Comparison of ENCODE assay signal across 25 mouse cellular contexts in genomic region chr15:11010976-11011548, GRCm38 (mm10). TPM values are rescaled to one million over a fixed set of nuclear protein-coding genes. Genes with fewer than 3 reads are reported as not detected.
DNase-seq lines count a peak whose midpoint lies in the region; ATAC-seq and TF ChIP-seq lines count a peak whose summit lies in the region.
"Had no signal": no experiment of that assay in that cellular context is flagged by ENCODE, and none has a peak within 500 bp of the region (broad histone marks: within the 10 kb centered on the region; RNA-seq: fewer than 3 reads in every experiment).

No protein-coding gene starts in this region.

- TF ChIP-seq EP300 in heart, adult 2 months (IDR thresholded peaks at IDR 0.05; ENCODE audit: insufficient read depth, low read depth, low read length): no peak
- no peak for TF ChIP-seq EP300 in stomach, postnatal 0 days (optimal IDR thresholded peaks at IDR 0.05)

- no peaks in the 10 kb centered on the region for H3K36me3 ChIP-seq in heart, embryonic 10.5 days
- no peaks in the 10 kb centered on the region for H3K36me3 ChIP-seq in heart, adult 2 months (ENCODE audit: control insufficient read depth, insufficient read depth, low read length)
- H3K36me3 ChIP-seq in stomach, embryonic 15.5 days: no peaks in the 10 kb centered on the region
- H3K36me3 ChIP-seq in stomach, postnatal 0 days (ENCODE audit: control insufficient read depth, insufficient read depth, low read length): no peaks in the 10 kb centered on the region
- no peaks in the 10 kb centered on the region for H3K36me3 ChIP-seq in liver, embryonic 15.5 days (replicated peaks)
- H3K36me3 ChIP-seq in kidney, adult 2 months (ENCODE audit: control insufficient read depth, insufficient read depth, low read length): no peaks in the 10 kb centered on the region
- H3K36me3 ChIP-seq: embryonic facial prominence, embryonic 15.5 days; forebrain, embryonic 10.5 days; forebrain, embryonic 15.5 days; heart, embryonic 12.5 days; hindbrain, embryonic 15.5 days had no signal

- no peaks in the 10 kb centered on the region for H3K4me1 ChIP-seq in heart, embryonic 10.5 days
- H3K4me1 ChIP-seq in heart, adult 2 months (ENCODE audit: control insufficient read depth, insufficient read depth, low read length): no peaks in the 10 kb centered on the region
- no peaks in the 10 kb centered on the region for H3K4me1 ChIP-seq in stomach, embryonic 15.5 days
- no peaks in the 10 kb centered on the region for H3K4me1 ChIP-seq in stomach, postnatal 0 days (replicated peaks; ENCODE audit: control insufficient read depth, insufficient read depth)
- H3K4me1 ChIP-seq in liver, embryonic 15.5 days (replicated peaks): peaks cover 4% of the 10 kb centered on the region; the same call in 1 of the 2 replicates
- H3K4me1 ChIP-seq in kidney, adult 2 months (ENCODE audit: control insufficient read depth, insufficient read depth, low read length): no peaks in the 10 kb centered on the region
- H3K4me1 ChIP-seq: embryonic facial prominence, embryonic 15.5 days; forebrain, embryonic 10.5 days; forebrain, embryonic 15.5 days; heart, embryonic 12.5 days; hindbrain, embryonic 15.5 days had no signal

- no peak overlapping the region for H3K4me2 ChIP-seq in stomach, embryonic 15.5 days
- no peak overlapping the region for H3K4me2 ChIP-seq in stomach, postnatal 0 days (replicated peaks; ENCODE audit: low read depth)
- no peak overlapping the region for H3K4me2 ChIP-seq in liver, embryonic 15.5 days
- H3K4me2 ChIP-seq: embryonic facial prominence, embryonic 15.5 days; forebrain, embryonic 15.5 days; heart, embryonic 12.5 days; hindbrain, embryonic 15.5 days had no signal

- H3K9me3 ChIP-seq in heart, embryonic 10.5 days: no peaks in the 10 kb centered on the region
- no peaks in the 10 kb centered on the region for H3K9me3 ChIP-seq in stomach, embryonic 15.5 days
- H3K9me3 ChIP-seq in stomach, postnatal 0 days (ENCODE audit: control insufficient read depth, low read length): no peaks in the 10 kb centered on the region
- H3K9me3 ChIP-seq in liver, embryonic 15.5 days (replicated peaks): no peaks in the 10 kb centered on the region
- H3K9me3 ChIP-seq: embryonic facial prominence, embryonic 15.5 days; forebrain, embryonic 10.5 days; forebrain, embryonic 15.5 days; heart, embryonic 12.5 days; hindbrain, embryonic 15.5 days had no signal

- no peak for TF ChIP-seq POLR2A in heart, adult 2 months (IDR thresholded peaks at IDR 0.05; ENCODE audit: insufficient read depth, low read depth, low read length)
- TF ChIP-seq POLR2A in kidney, adult 2 months (IDR thresholded peaks at IDR 0.05; ENCODE audit: low read depth, low read length): no peak

- 0 out of 2 replicates have a peak, but pooled peaks have one; percentile 47 for ATAC-seq in stomach, embryonic 15.5 days (ENCODE audit: insufficient read depth, low FRiP score, low read depth)
- no peak for ATAC-seq in stomach, postnatal 0 days (ENCODE audit: low FRiP score, low TSS enrichment)
- peak; percentile 73; the same call in 1 of the 2 replicates for ATAC-seq in liver, embryonic 15.5 days (ENCODE audit: insufficient read depth)
- ATAC-seq: activated CD4-positive, CD25-positive, alpha-beta regulatory T cell, adult 4 months; forebrain, embryonic 15.5 days; Patski had no signal

- WGBS in heart, embryonic 10.5 days: 83% methylated on average over 11 of the region's 11 CpGs
- WGBS in heart, adult 2 months: 85% methylated on average over 11 of the region's 11 CpGs
- WGBS in stomach, embryonic 15.5 days: 67% methylated on average over 11 of the region's 11 CpGs
- 58% methylated on average over 11 of the region's 11 CpGs for WGBS in stomach, postnatal 0 days
- WGBS in liver, embryonic 15.5 days (ENCODE audit: insufficient replicate concordance): 61% methylated on average over 11 of the region's 11 CpGs
- WGBS in kidney, adult 2 months: 92% methylated on average over 11 of the region's 11 CpGs

- H3K27me3 ChIP-seq in heart, embryonic 10.5 days (ENCODE audit: insufficient read depth, poor library complexity, severe bottlenecking): peaks cover 26% of the 10 kb centered on the region
- no peaks in the 10 kb centered on the region for H3K27me3 ChIP-seq in heart, adult 2 months (ENCODE audit: control insufficient read depth, insufficient read depth, low read length)
- H3K27me3 ChIP-seq in stomach, embryonic 15.5 days (replicated peaks): no peaks in the 10 kb centered on the region
- no peaks in the 10 kb centered on the region for H3K27me3 ChIP-seq in stomach, postnatal 0 days (ENCODE audit: control insufficient read depth, insufficient read depth, low read length)
- H3K27me3 ChIP-seq in liver, embryonic 15.5 days: no peaks in the 10 kb centered on the region
- no peaks in the 10 kb centered on the region for H3K27me3 ChIP-seq in kidney, adult 2 months (replicated peaks; ENCODE audit: control insufficient read depth, insufficient read depth, low read length)
- H3K27me3 ChIP-seq: CH12.LX; embryonic facial prominence, embryonic 15.5 days; forebrain, embryonic 15.5 days; hindbrain, embryonic 15.5 days had no signal

- H3K4me3 ChIP-seq in heart, embryonic 10.5 days: no peak overlapping the region
- H3K4me3 ChIP-seq in heart, adult 2 months: no peak overlapping the region
- H3K4me3 ChIP-seq in stomach, embryonic 15.5 days (replicated peaks): no peak overlapping the region
- no peak overlapping the region for H3K4me3 ChIP-seq in stomach, postnatal 0 days (ENCODE audit: low read depth, low read length)
- H3K4me3 ChIP-seq in liver, embryonic 15.5 days (replicated peaks): no peak overlapping the region
- H3K4me3 ChIP-seq in kidney, adult 2 months (ENCODE audit: insufficient read depth, low read depth, low read length): no peak overlapping the region
- H3K4me3 ChIP-seq: embryonic facial prominence, embryonic 15.5 days; erythroblast, embryonic 14.5 days; forebrain, embryonic 10.5 days; forebrain, embryonic 15.5 days; heart, embryonic 12.5 days; hindbrain, embryonic 15.5 days had no signal

- DNase-seq in heart, embryonic 10.5 days (ENCODE audit: low spot score): peak; percentile 53
- no peak for DNase-seq in heart, adult 2 months
- no peak for DNase-seq in stomach, postnatal 0 days (ENCODE audit: low spot score)
- no peak for DNase-seq in kidney, adult 2 months
- DNase-seq: adrenal gland, postnatal 14 days; cerebellum, adult 11-12 months; cerebellum, adult 9-10 months; cerebellum, postnatal 25 days; gastrocnemius, postnatal 36 days; heart, adult 18-20 months had no signal

- H3K27ac ChIP-seq in heart, embryonic 10.5 days: no peak overlapping the region
- no peak overlapping the region for H3K27ac ChIP-seq in heart, adult 2 months
- no peak overlapping the region for H3K27ac ChIP-seq in stomach, embryonic 15.5 days
- H3K27ac ChIP-seq in stomach, postnatal 0 days (replicated peaks): no peak overlapping the region
- no peak overlapping the region for H3K27ac ChIP-seq in liver, embryonic 15.5 days (replicated peaks)
- H3K27ac ChIP-seq in kidney, adult 2 months (ENCODE audit: insufficient read depth, low read depth, low read length): no peak overlapping the region
- H3K27ac ChIP-seq: embryonic facial prominence, embryonic 15.5 days; forebrain, embryonic 10.5 days; forebrain, embryonic 15.5 days; hindbrain, embryonic 15.5 days had no signal

- no peak for TF ChIP-seq CTCF in heart, adult 2 months (IDR thresholded peaks at IDR 0.05)
- no peak for TF ChIP-seq CTCF in stomach, postnatal 0 days (IDR thresholded peaks at IDR 0.05; ENCODE audit: low read depth)
- TF ChIP-seq CTCF in kidney, adult 2 months (conservative IDR thresholded peaks at IDR 0.05; ENCODE audit: insufficient read depth, insufficient read length, low read depth, low read length): no peak

- intact Hi-C loops in heart, adult 2 months (cut with DNase I): no loop called here

- no peaks in the 10 kb centered on the region for H3K79me2 ChIP-seq in heart, adult 2 months (replicated peaks; ENCODE audit: control insufficient read depth, insufficient read depth, low read length)

- no peak overlapping the region for H3K9ac ChIP-seq in heart, adult 2 months (ENCODE audit: low read depth, low read length)
- no peak overlapping the region for H3K9ac ChIP-seq in stomach, embryonic 15.5 days
- no peak overlapping the region for H3K9ac ChIP-seq in stomach, postnatal 0 days (ENCODE audit: low read length)
- H3K9ac ChIP-seq in liver, embryonic 15.5 days: no peak overlapping the region
- H3K9ac ChIP-seq: embryonic facial prominence, embryonic 15.5 days; forebrain, embryonic 15.5 days; heart, embryonic 12.5 days; hindbrain, embryonic 15.5 days had no signal

RNA-seq across cellular contexts. Expression of gene Slc45a2, which starts 10.5 kb away (rescaled TPM):
- 0.16 TPM in 1 of 2 replicates, not detected in the other for polyA plus RNA-seq in heart, embryonic 10.5 days (2016; fragmentation: Nextera tagmentation; extraction: Ambion mirVana)
- not detected for total RNA-seq in heart, adult 2 months (2021)
- polyA plus RNA-seq in heart, adult 2 months (2012; rRNA removed): 0.06 TPM in 1 of 2 replicates, not detected in the other
- polyA plus RNA-seq in stomach, embryonic 15.5 days (2015; fragmentation: Nextera tagmentation; extraction: Ambion mirVana): 0.05 TPM in 1 of 2 replicates, not detected in the other
- 0.04 TPM in 1 of 2 replicates, not detected in the other for polyA plus RNA-seq in stomach, postnatal 0 days (2015; fragmentation: Nextera tagmentation; extraction: Ambion mirVana)
- polyA plus RNA-seq in liver, embryonic 15.5 days (2015; fragmentation: Nextera tagmentation; extraction: Ambion mirVana): 0.02 TPM in 1 of 2 replicates, not detected in the other
- polyA plus RNA-seq in kidney, adult 2 months (2012; rRNA removed): 0.14 and 0.16 TPM in 2 replicates
- total RNA-seq: adrenal gland, adult 18-20 months; adrenal gland, postnatal 14 days; CH12.LX; gastrocnemius, adult 8-10 months; heart, adult 18-20 months; heart, postnatal 25 days had no signal
- polyA plus RNA-seq: activated CD4-positive, CD25-positive, alpha-beta regulatory T cell, adult 4 months; erythroblast, embryonic 14.5 days; forebrain, embryonic 15.5 days; heart, embryonic 12.5 days; heart, embryonic 16.5 days; Patski had no signal

RNA-seq across cellular contexts. Expression of gene Rxfp3, which starts 26.7 kb away (rescaled TPM):
- 0.05 and 0.48 TPM in 2 replicates for polyA plus RNA-seq in heart, embryonic 10.5 days (2016; fragmentation: Nextera tagmentation; extraction: Ambion mirVana)
- under 1 TPM; 0.05 to 0.09 TPM for total RNA-seq in heart, adult 2 months (2021)
- polyA plus RNA-seq in heart, adult 2 months (2012; rRNA removed): 0.06 and 0.08 TPM in 2 replicates
- 0.03 TPM in 1 of 2 replicates, not detected in the other for polyA plus RNA-seq in stomach, embryonic 15.5 days (2015; fragmentation: Nextera tagmentation; extraction: Ambion mirVana)
- polyA plus RNA-seq in stomach, postnatal 0 days (2015; fragmentation: Nextera tagmentation; extraction: Ambion mirVana): 0.02 and 0.04 TPM in 2 replicates
- polyA plus RNA-seq in liver, embryonic 15.5 days (2015; fragmentation: Nextera tagmentation; extraction: Ambion mirVana): 0.03 TPM in 1 of 2 replicates, not detected in the other
- not detected in 2 replicates for polyA plus RNA-seq in kidney, adult 2 months (2012; rRNA removed)
- total RNA-seq: adrenal gland, adult 18-20 months; adrenal gland, postnatal 14 days; CH12.LX; gastrocnemius, adult 8-10 months; gastrocnemius, postnatal 36 days had no signal
- polyA plus RNA-seq: activated CD4-positive, CD25-positive, alpha-beta regulatory T cell, adult 4 months; erythroblast, embryonic 14.5 days; Patski had no signal

RNA-seq across cellular contexts. Expression of gene Amacr, which starts 29.5 kb away (rescaled TPM):
- polyA plus RNA-seq in heart, embryonic 10.5 days (2016; fragmentation: Nextera tagmentation; extraction: Ambion mirVana): 14.2 and 17.9 TPM in 2 replicates
- total RNA-seq in heart, adult 2 months (2021): 10 to 100 TPM; 34.0 to 37.8 TPM
- 18.7 and 31.5 TPM in 2 replicates for polyA plus RNA-seq in heart, adult 2 months (2012; rRNA removed)
- polyA plus RNA-seq in stomach, embryonic 15.5 days (2015; fragmentation: Nextera tagmentation; extraction: Ambion mirVana): 15.4 and 21.6 TPM in 2 replicates
- polyA plus RNA-seq in stomach, postnatal 0 days (2015; fragmentation: Nextera tagmentation; extraction: Ambion mirVana): 12.3 and 12.9 TPM in 2 replicates
- 19.1 and 26.1 TPM in 2 replicates for polyA plus RNA-seq in liver, embryonic 15.5 days (2015; fragmentation: Nextera tagmentation; extraction: Ambion mirVana)
- 66.9 and 71.9 TPM in 2 replicates for polyA plus RNA-seq in kidney, adult 2 months (2012; rRNA removed)

RNA-seq across cellular contexts. Expression of gene Adamts12, which starts 53.5 kb away (rescaled TPM):
- polyA plus RNA-seq in heart, embryonic 10.5 days (2016; fragmentation: Nextera tagmentation; extraction: Ambion mirVana): 1.0 and 2.1 TPM in 2 replicates
- 1 to 10 TPM; 1.3 to 2.7 TPM for total RNA-seq in heart, adult 2 months (2021)
- 0.64 and 1.7 TPM in 2 replicates for polyA plus RNA-seq in heart, adult 2 months (2012; rRNA removed)
- polyA plus RNA-seq in stomach, embryonic 15.5 days (2015; fragmentation: Nextera tagmentation; extraction: Ambion mirVana): 2.3 and 2.5 TPM in 2 replicates
- polyA plus RNA-seq in stomach, postnatal 0 days (2015; fragmentation: Nextera tagmentation; extraction: Ambion mirVana): 0.62 and 1.0 TPM in 2 replicates
- polyA plus RNA-seq in liver, embryonic 15.5 days (2015; fragmentation: Nextera tagmentation; extraction: Ambion mirVana): 0.35 and 0.39 TPM in 2 replicates
- 0.80 TPM in 2 replicates for polyA plus RNA-seq in kidney, adult 2 months (2012; rRNA removed)

RNA-seq across cellular contexts. Expression of gene C1qtnf3, which starts 58.9 kb away (rescaled TPM):
- polyA plus RNA-seq in heart, embryonic 10.5 days (2016; fragmentation: Nextera tagmentation; extraction: Ambion mirVana): 0.12 and 0.77 TPM in 2 replicates
- not detected for total RNA-seq in heart, adult 2 months (2021)
- 0.12 and 0.27 TPM in 2 replicates for polyA plus RNA-seq in heart, adult 2 months (2012; rRNA removed)
- 1.4 and 2.0 TPM in 2 replicates for polyA plus RNA-seq in stomach, embryonic 15.5 days (2015; fragmentation: Nextera tagmentation; extraction: Ambion mirVana)
- 16.8 and 22.2 TPM in 2 replicates for polyA plus RNA-seq in stomach, postnatal 0 days (2015; fragmentation: Nextera tagmentation; extraction: Ambion mirVana)
- 1.1 and 1.7 TPM in 2 replicates for polyA plus RNA-seq in liver, embryonic 15.5 days (2015; fragmentation: Nextera tagmentation; extraction: Ambion mirVana)
- 22.3 and 22.4 TPM in 2 replicates for polyA plus RNA-seq in kidney, adult 2 months (2012; rRNA removed)
- total RNA-seq: CH12.LX; heart, adult 18-20 months had no signal
- polyA plus RNA-seq: activated CD4-positive, CD25-positive, alpha-beta regulatory T cell, adult 4 months; erythroblast, embryonic 14.5 days; forebrain, embryonic 10.5 days had no signal
